Mouse (Mus musculus) neural tube, embryonic 14.5 days (tissue): ENCODE data around the gene Kcnk10. TPM values are rescaled to one million over a fixed set of nuclear protein-coding genes. Genes with fewer than 3 reads are reported as not detected.
A peak's percentile ranks its signal among the peaks of the same experiment; 100 is the strongest.
"Not testable (repeated sequence)": the region's sequence is repeated elsewhere in the genome, so short reads cannot be mapped to it uniquely, and the experiment has no call there.

ENCODE experiments used
- ATAC-seq: fragments of 200-750 bp; cut with Nextera tagmentation; 2 replicates; pipeline ENCODE4 v1.8.0; 2017; ENCODE audit warnings: low read depth, mild to moderate bottlenecking, moderate TSS enrichment, moderate library complexity
- H3K27ac ChIP-seq: fragments of 300-500 bp; sonication (generic); 2 replicates; pipeline ENCODE4 v1.5.1; 2014; ENCODE audit warnings: low read depth, mild to moderate bottlenecking, control low read depth, low read length, moderate library complexity, mixed read lengths
- H3K27me3 ChIP-seq: fragments of 300-500 bp; sonication (generic); 2 replicates; pipeline ENCODE4 v1.6.1; 2014; ENCODE audit warnings: low read length; ENCODE audit not compliant: control insufficient read depth, insufficient read depth
- H3K36me3 ChIP-seq: fragments of 300-500 bp; sonication (generic); 2 replicates; pipeline ENCODE4 v1.6.1; 2014; ENCODE audit warnings: low read length, mixed read lengths; ENCODE audit not compliant: control insufficient read depth, insufficient read depth
- H3K4me1 ChIP-seq: fragments of 300-500 bp; sonication (generic); 2 replicates; pipeline ENCODE4 v1.6.1; 2014; ENCODE audit warnings: low read length; ENCODE audit not compliant: control insufficient read depth, insufficient read depth
- H3K4me2 ChIP-seq: fragments of 300-500 bp; sonication (generic); 2 replicates; pipeline ENCODE4 v1.6.1; 2014; ENCODE audit warnings: mild to moderate bottlenecking, low read depth, low read length, control low read depth
- H3K4me3 ChIP-seq: fragments of 300-500 bp; sonication (generic); 2 replicates; pipeline ENCODE4 v1.5.1; 2014; ENCODE audit warnings: low read depth, low read length, control low read depth, mixed read lengths
- H3K9ac ChIP-seq: fragments of 300-500 bp; sonication (generic); replicated peaks from 2 replicates; pipeline ENCODE4 v1.6.1; 2014; ENCODE audit warnings: low read depth, mild to moderate bottlenecking, control low read depth, low read length, mixed read lengths
- H3K9me3 ChIP-seq: fragments of 300-500 bp; sonication (generic); 2 replicates; pipeline ENCODE4 v1.6.1; 2016; ENCODE audit warnings: low read length; ENCODE audit not compliant: control insufficient read depth
- WGBS: fragments of 180-500 bp; shearing (Covaris S2); extraction: QIAGEN DNeasy Blood & Tissue Kit; methylation state at CpG from one replicate; pipeline ENCODE4 v1.1.7; 2014; 5-methylcytosine and 5-hydroxymethylcytosine counted together
- polyA plus RNA-seq: library from polyadenylated mRNA; unstranded; fragments of >200 nt; fragmentation: Nextera tagmentation; extraction: Ambion mirVana; gene quantifications from 2 replicates; pipeline ENCODE4 v1.2.1, GENCODE M21; 2014

Gene Kcnk10
- 40.1 and 50.5 TPM in 2 replicates for polyA plus RNA-seq

GRCm38 (mm10) chr12:98577861-98578360, at the start of gene Kcnk10:
Kcnk10 (minus strand) TSS chr12:98578310.
- H3K4me3 ChIP-seq = peak within 1 kb of the TSS; percentile 37
- no peak for ATAC-seq
- H3K36me3 ChIP-seq = no peaks in the 10 kb centered on the region
- H3K27ac ChIP-seq = no peak within 1 kb of the TSS
- peak within 1 kb of the TSS; percentile 85 for H3K4me2 ChIP-seq
- H3K27me3 ChIP-seq = no peaks in the 10 kb centered on the region
- peak within 1 kb of the TSS; percentile 64 for H3K9ac ChIP-seq
- H3K4me1 ChIP-seq = 0 out of 2 replicates have a peak, but pooled peaks cover 5% of the 10 kb centered on the region
- WGBS = 0% methylated on average over 22 of the region's 22 CpGs
- H3K9me3 ChIP-seq = no peaks in the 10 kb centered on the region

GRCm38 (mm10) chr12:98627392-98628259, 49.5 kb upstream of the Kcnk10 start, which contains the start of gene Spata7:
Spata7 (plus strand) TSS chr12:98628157.
- WGBS = 7% methylated on average over 32 of the region's 32 CpGs
- H3K9ac ChIP-seq = peak within 1 kb of the TSS; percentile 72

DNA sequence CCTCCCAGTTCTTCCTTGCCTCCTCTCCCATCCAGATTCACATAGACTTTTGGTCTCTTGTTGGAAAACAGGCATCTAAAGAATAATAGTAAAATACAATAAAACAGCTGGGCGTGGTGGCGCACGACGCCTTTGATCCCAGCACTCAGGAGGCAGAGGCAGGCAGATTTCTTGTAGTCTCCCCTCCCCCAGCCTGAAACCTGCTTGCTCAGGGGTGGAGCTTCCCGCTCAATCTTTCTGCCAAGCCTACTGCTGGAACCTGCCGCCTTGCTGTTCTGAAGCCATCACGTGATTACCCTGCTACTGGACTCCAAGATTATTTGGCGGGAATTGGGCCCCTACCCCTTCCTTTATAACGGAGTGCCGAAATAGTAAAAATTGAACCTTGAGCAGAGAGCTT, 45.2 kb upstream of the Kcnk10 start:
- not testable (repeated sequence) for H3K27ac ChIP-seq, H3K4me3 ChIP-seq, ATAC-seq, H3K4me2 ChIP-seq, H3K36me3 ChIP-seq, H3K9ac ChIP-seq, H3K9me3 ChIP-seq, H3K4me1 ChIP-seq, H3K27me3 ChIP-seq
- 86% methylated on average over 10 of the region's 10 CpGs for WGBS

More at GRCm38 (mm10) chr12:98627392-98628259, 49.5 kb upstream of the Kcnk10 start, which contains the start of gene Spata7:
- Histone ChIP-seq H3K27ac (peak within 1 kb of the TSS; percentile 52), H3K4me2 (peak within 1 kb of the TSS; percentile 63), H3K9me3 (no peaks in the 10 kb centered on the region), H3K36me3 (no peaks in the 10 kb centered on the region), H3K27me3 (no peaks in the 10 kb centered on the region), H3K4me1 (peaks cover 5% of the 10 kb centered on the region; the same call in 1 of the 2 replicates), H3K4me3 (peak within 1 kb of the TSS; percentile 64)
- peak; percentile 94 for ATAC-seq

GRCm38 (mm10) chr12:98620922-98621321, 42.8 kb upstream of the Kcnk10 start:
- H3K4me2 ChIP-seq, H3K36me3 ChIP-seq, H3K27me3 ChIP-seq, H3K9ac ChIP-seq, H3K9me3 ChIP-seq, H3K27ac ChIP-seq, H3K4me1 ChIP-seq, H3K4me3 ChIP-seq: not testable (repeated sequence)
- ATAC-seq = peak; percentile 58; the same call in 1 of the 2 replicates
- WGBS = 40% methylated on average over 6 of the region's 6 CpGs

DNA sequence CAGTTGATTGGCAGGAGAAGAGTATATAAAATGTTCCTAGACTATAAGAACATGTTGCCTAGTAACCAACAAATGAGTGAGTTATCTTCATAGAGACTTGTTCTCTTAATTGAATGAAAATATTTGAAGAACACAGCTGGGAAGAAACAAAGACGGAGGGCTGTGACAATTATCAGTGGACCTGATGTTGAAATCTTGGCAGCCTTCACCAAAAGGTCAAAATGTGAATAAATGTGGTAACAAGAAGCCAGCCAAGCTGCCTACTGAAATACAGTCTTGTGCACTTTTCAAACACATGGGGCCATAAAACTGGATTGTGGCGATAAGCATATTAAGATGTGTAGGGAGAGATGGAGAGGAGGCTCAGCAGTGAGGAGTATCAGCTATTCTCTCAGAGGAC, 41.4 kb upstream of the Kcnk10 start:
- no peaks in the 10 kb centered on the region for H3K36me3 ChIP-seq
- WGBS = 53% methylated on average over 2 of the region's 2 CpGs
- no peak overlapping the region for H3K27ac ChIP-seq
- H3K4me3 ChIP-seq = no peak overlapping the region
- 0 out of 2 replicates have a peak, but pooled peaks cover 4% of the 10 kb centered on the region for H3K4me1 ChIP-seq
- H3K9me3 ChIP-seq = no peaks in the 10 kb centered on the region
- no peak overlapping the region for H3K4me2 ChIP-seq
- no peak overlapping the region for H3K9ac ChIP-seq
- H3K27me3 ChIP-seq = no peaks in the 10 kb centered on the region
- ATAC-seq = no peak

DNA sequence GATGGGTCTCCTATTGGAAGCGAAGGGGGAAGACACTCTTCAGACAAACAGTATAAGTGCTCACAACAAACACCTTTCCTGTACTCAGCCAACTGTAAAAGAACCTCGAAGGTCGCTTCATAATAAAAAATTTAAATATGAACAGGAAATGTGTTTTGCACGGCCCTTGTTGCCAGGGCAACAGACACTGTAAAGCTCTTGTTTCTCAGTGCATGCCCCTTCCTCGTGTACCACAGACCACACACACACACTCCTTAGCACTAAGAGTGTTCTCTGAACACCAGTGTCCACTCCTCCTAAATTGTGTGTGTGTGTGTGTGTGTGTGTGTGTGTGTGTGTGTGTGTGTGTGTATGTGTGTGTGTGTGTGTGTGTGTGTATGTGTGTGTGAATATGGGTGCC, 37.6 kb upstream of the Kcnk10 start:
- Histone ChIP-seq H3K4me1 (0 out of 2 replicates have a peak, but pooled peaks cover 4% of the 10 kb centered on the region), H3K36me3 (no peaks in the 10 kb centered on the region), H3K27ac (no peak overlapping the region), H3K9ac (no peak overlapping the region), H3K4me3 (no peak overlapping the region), H3K27me3 (no peaks in the 10 kb centered on the region), H3K4me2 (no peak overlapping the region), H3K9me3 (no peaks in the 10 kb centered on the region)
- 31% methylated on average over 5 of the region's 5 CpGs for WGBS
- no peak; the same call in none of the 2 replicates for ATAC-seq

DNA sequence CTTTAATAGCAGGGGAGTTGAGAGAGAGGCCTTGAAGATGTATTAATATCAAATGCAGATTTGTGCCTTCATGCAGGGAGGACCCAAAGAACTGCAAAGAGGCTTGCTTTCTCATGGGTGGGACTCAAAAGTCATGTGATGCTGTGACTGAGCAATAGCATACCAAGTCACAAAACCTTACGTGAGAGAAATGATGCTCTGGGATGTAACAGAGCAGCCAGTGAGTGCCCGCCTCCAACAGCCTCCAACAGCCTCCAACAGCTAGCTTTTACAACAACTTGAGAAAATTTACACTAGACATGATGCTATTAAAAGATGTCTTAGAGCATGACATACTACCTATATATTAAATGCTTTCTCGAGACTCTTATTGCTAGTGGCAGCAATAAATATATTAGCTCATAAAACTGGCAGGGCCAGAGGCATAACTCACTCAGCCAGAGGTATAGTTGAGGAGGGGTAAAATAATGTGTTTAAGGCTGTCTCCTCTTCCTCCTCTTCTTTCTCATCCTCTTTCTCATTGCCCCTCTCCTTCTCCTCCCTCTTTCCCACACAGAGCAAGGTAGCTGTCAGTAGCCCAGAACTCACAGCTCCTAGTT, 36.9 kb upstream of the Kcnk10 start:
- no peak overlapping the region for H3K9ac ChIP-seq
- no peak overlapping the region; the same call in 1 of the 2 replicates for H3K27ac ChIP-seq
- H3K4me1 ChIP-seq = 0 out of 2 replicates have a peak, but pooled peaks cover 4% of the 10 kb centered on the region
- 42% methylated on average over 3 of the region's 3 CpGs for WGBS
- H3K4me2 ChIP-seq = no peak overlapping the region
- no peaks in the 10 kb centered on the region for H3K9me3 ChIP-seq
- no peaks in the 10 kb centered on the region for H3K27me3 ChIP-seq
- peak; percentile 67 for ATAC-seq
- no peak overlapping the region for H3K4me3 ChIP-seq
- no peaks in the 10 kb centered on the region for H3K36me3 ChIP-seq

DNA sequence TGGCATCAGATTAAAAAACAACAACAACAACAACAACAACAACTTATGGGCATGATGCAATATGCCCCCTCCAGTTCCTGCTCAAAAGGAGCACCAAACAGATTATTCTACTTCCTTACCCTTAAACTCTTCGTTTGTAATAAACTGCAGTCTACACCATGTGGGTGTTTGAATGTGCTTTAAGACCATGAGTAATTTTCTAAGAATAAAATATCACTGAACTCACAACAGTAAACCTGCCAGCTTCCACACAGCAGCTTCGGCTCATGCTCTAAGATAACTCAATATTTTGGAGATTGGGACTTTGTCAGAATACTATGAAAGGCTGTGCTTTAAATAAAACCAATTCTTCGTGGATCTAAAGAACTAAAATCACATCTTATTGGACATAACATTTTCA, 32.2 kb upstream of the Kcnk10 start:
- H3K36me3 ChIP-seq = no peaks in the 10 kb centered on the region
- 85% methylated on average over 3 of the region's 3 CpGs for WGBS
- no peak overlapping the region for H3K9ac ChIP-seq
- no peak overlapping the region for H3K4me3 ChIP-seq
- no peak for ATAC-seq
- H3K9me3 ChIP-seq = no peaks in the 10 kb centered on the region
- H3K27me3 ChIP-seq = no peaks in the 10 kb centered on the region
- no peak overlapping the region for H3K4me2 ChIP-seq
- 0 out of 2 replicates have a peak, but pooled peaks cover 2% of the 10 kb centered on the region for H3K4me1 ChIP-seq
- no peak overlapping the region for H3K27ac ChIP-seq
